Mouse (Mus musculus) NIH3T3 (cell line): ENCODE data around the gene Trak1.

Experiments used
- DNase-seq: peaks from one replicate; pipeline ENCODE4 v3.0.0-alpha.2; 2012; ENCODE audit warnings: low read depth

Gene Trak1

DNA sequence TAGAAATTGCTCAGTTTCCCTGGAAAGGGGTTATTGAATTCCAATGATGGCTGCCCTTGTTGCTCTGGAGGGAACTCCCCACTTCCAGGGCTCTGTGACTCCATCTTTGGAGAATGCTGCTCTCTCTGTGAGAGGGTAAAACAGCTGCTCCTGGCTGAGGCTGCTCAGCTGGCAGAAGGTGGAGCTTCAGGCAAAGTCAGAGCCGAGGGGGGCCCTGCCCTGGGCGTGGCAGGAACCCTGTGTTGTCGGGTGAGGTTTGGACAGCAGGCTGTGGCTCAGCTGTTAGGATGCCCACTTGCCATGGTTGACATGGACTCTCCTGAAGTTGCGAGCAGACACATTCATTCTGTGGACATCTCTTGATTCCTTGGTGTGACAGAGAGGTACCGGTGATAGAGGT, 49.3 kb downstream of the Trak1 start:
- DNase-seq, result no peak

DNA sequence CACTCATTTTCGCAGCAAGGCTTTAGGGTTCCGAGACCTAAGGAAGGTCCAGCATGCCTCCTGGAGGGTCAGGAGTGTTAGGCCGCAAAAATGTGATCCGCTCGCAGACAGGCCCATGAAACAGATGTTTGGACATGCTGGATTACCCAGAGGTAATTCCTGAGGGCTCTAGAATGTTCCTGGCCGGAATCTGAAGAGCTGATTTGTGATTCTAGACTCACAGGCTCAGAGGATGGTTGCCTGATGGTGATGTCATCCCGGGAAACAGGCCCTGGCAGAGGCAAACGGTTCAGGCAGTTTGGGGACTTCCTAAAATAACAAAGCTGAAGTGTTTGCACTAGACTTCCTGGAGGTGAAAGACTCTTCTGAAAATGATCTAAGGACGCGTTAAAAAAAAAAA, 50.7 kb downstream of the Trak1 start:
- DNase-seq, result peak; percentile 64

DNA sequence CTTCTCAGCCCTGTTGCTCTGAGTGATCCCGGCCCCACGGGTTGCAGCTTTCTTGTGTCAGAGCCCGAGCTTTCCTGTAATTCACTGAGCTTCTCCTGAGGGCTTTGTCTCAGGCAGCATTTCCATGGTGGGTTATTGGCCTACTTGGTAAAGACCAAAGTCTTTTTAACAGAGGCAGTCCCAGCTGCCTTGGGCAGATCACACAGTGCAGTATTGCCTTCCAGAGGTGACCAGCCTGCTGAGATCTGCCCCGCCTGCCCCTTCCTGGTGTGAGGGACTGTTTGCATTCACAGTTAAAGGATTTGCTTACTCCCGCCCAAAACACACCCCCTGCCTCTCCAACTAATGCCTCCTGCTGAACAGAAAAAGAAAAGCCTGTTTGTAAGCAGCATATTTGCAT, 51.2 kb downstream of the Trak1 start:
- DNase-seq, result no peak

DNA sequence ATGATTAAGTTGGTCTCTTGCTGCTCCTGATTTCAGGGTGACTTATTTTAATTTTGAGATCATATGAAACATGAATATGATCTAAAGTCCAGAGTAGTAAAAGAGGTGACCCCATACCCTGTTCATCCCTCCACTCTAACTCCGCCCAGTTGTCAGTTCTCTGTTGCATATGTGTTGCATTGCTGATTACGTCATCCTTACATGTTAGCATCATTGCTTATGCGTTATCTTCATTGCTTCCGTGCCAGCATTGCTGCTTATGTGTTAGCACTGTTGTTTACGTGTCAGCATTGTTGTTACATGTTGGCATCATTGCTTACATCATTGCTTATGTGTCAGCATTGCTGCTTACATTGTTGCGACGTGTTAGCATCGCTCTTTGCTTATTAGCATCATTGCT, 51.8 kb downstream of the Trak1 start:
- no peak for DNase-seq

DNA sequence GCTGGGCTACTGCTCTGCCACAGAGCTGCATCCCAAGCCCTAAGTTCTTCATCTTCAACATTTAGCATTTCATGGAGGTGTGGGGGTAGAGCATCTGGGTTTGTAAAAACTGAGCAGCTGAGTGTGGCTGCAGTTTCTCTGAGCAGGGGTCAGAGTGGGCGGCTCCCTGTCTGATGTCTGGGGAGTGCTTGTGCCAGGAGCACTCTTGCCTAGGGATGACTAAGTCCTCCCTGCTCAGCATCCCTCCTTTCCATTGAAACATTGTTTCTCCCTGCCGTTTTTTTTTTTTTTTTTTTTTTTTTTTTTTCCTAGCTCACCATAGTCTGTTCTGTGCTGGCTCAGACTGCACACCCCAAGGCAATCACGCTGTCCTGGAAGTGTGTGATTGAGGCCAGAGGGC, 53.3 kb downstream of the Trak1 start:
- peak; percentile 68 for DNase-seq

DNA sequence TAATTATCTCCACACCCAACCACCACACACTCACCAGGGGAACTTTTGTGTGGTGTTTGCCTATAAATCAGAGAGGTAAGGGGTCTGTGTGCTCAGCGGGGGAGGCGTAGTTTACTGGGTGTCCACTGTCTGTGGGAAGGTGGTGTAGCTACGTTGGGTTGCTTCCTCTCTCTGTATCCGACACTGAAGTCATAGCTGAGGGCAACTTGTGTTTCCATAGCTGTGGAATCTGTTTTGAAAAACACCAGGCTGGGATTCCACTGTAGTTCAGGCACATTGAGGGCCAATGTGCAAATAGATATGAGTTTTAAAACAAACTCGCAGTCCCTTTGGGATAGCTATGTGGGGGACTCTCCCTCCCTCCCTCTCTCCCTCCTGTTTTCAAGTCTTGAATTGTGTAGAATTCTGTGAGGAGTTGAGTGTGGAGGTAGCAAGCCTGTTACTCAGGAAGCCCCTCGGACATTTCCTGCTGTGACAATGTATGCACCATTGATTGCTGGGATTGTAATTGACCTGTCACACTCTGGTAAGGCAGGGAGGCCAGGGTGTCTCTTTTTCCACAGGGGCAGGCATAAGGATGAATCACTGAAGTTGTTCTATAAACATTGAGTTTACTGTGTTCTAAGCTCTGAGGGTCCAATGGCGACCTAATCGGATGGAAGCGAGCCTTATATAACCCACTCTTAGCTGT, 54.2 kb downstream of the Trak1 start:
- no peak for DNase-seq

DNA sequence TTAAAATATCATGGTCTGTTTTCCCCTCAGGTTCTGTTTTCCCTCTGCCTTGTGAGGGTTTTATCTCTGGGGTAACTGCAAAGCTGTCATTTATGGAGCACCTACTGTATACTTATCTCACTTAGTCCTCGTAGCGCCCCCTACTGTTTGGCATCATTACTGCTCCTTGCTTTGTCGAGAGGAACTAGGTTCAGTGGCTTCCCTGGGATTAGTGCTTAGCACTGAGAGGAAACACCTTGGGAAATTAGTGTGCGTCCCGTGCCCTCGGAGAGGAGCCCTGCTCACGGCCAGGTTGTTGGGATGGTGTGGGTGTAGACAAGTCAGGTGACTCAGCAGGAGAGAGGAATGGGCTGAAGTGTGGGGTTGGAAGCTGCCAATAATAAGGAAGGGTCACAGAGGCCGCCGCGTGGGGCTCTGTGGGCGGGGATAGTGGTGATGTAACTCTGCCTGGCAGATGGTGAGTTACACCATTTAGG, 54.9 kb downstream of the Trak1 start:
- DNase-seq, result peak; percentile 74

DNA sequence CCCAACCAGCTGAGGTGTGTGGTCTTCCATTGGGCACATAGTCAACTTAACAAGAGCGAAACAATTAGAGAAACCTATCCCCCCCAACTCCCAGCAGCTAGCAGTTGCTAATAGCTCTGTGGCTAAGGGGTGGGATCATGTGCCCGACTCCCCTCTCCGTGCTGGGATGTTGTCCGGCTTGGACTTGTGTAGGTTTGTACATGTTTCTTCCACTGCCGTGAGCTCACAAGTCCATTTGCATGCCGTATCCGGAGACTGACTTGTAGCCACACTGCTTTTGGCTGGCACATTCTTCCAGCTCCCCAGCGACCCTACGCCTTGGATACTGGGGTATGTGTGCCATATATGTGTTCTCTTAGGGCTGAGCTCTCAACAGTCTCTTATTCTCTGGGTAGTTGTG, 55.4 kb downstream of the Trak1 start:
- DNase-seq, result no peak

DNA sequence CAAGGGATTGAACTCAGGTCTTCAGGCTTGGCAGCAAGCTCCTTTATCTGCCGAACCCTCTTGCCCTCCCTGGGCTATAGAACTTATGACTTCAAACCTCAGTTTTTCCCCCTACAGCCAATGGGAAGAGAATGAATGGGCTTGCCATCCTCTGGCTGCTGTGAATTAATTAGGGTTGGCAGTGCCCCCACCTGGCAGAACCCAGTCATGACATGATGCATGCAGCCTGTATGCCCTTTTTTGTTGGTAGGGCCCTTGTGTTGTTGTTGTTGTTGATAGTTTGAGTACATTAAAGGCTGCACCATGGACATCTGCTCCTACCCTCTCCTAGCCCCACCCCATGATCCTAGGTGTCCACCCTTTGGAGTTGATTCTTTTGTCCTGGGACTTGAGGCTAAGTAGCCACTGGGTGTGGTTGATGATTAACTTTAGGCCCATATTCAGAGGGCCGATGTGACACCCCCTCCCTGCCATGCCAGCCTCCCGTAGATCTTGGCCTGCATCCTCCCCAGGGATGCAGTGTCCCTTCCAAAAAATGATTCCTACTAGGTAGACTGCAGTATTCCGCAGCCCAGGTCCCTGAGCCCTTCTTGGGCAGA, 57.6 kb downstream of the Trak1 start:
- DNase-seq, result peak; percentile 56

DNA sequence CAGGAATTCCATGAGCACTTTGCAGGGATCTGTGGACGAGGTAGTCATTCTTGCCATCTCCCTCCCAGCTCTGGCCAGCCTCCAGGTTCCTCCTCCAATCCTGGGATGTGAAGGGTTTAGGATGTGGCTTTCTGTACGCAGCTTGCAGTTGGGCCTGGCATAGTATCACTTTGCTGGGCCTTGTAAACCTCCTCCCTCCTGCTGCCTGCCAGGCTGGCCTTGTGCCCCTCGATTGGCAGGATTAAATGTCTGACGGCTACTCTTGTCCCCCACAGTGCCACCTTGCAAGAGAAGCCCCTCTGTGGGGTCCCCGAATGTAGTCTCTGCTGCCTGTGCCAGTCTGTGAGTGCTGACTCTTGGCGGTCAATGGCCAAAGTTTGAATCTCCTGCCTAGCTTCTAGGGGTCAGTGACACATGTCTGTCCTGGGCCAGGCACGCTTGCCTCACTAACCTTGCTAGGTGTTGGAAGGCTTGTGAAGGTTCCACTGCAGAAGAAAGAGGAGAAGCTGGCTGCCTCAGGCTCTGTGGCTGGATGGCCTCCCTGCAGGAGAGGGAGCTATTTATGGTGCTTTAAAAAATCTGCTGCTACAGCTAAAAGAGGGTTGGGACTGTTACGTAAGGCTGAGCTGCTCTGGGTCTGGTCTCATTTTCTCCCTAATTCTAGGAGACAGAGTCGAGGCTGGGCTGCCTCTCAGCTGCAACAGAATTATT, 58.3 kb downstream of the Trak1 start:
- peak; percentile 85 for DNase-seq

DNA sequence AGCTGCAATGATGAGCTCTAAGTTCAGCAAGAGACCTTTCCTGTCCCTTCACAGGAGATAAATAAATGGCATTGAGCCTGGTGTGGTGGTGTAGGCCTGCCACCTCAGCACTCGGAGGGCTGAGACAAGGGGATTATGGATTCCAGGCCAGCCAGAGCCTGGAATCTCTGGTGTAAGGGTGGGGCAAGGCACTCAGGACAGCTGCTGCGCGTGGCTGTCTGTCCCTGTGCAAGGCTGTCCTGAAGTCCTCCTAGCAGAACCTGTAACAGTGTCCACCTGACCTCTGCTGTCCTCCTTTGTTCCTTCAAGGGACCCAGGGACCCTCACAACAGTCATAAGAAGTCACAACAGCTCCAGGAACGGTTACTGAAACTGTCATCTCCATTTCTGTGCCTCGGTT, 59.8 kb downstream of the Trak1 start:
- no peak for DNase-seq

DNA sequence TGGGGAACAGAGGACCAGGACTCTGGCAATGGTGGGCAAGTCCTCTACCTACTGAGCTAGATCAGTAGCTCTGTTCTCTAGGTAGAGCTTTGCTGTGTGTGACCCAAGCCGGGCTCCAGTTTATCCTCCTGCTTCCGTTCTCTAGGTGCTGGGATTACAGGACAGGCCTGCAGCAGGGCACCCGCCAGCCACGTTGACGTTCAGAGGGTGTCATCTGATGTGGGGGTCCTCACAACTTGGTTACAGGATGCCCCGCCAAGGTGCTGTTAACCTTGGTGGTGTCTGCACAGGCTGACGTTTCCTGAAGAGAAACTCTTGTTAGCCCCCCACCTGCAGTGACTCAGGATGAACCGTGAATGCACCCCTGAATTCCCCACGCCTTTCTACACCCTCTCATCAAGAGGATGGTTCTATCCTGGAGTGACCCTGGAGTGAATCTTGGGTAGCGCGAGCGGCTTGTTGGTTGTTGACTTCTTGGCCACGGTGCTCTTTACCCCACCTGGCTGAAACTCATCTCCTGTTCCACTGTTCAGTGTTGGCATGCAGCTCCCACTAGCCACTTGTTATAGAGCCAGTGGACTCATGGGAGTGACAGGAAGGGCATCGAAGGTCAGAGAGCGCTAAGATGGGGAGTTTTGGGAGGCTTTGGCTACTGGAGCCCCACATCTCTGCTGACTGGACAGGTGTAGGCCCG, 60.4 kb downstream of the Trak1 start:
- DNase-seq, result no peak

DNA sequence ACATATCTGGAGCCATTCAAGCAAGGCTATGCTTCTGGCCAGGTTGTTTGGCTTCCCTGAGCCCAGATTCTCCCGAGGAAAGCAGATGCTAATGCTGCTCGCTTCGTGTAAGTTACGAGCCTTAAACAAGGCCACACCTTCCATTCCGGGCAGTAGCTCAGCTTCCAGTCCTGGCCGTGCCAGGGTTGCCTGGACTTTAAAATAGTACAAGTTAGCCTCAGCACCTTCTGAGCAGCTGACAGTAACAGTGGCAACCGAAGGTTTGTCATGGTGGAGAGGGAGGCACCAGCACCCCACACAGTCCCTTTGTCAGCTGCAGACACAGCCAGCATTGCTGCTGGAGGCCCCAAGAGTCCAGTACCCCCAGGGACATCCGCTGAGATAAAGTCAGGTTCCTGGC, 61.1 kb downstream of the Trak1 start:
- no peak for DNase-seq

DNA sequence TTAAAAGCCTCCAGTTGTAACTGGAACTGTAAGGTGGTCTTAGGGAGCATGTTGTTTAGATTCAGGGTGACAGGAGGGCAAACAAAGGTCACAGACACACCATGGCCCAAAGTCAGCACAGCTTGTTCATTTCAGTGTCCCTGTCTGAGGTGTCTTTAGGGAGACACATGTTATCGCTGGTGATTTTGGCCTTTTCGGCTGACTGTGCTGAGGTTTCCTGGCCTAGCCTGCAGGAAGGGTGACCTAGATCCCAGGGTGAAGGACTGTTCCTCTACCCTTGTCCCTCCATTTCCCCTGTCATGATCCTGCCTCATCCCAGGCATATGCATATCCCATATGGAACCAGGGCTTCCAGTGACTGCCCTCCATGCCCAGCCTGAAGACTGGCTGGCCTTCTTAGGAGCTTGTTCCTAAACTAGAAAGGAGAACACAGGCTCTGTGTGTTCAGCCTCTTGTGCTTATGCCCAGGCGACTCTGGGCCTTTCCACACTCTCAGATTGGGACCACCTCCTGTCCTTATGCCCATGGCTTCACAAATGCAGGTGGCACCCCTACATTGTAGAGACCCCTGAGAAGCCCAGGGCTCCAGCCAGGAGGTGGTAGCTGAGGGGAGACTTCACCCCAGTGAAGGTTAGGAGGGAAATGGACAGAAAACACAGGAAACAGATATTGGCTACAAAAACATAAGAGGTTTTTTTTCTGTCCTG, 62.1 kb downstream of the Trak1 start:
- DNase-seq, result no peak

DNA sequence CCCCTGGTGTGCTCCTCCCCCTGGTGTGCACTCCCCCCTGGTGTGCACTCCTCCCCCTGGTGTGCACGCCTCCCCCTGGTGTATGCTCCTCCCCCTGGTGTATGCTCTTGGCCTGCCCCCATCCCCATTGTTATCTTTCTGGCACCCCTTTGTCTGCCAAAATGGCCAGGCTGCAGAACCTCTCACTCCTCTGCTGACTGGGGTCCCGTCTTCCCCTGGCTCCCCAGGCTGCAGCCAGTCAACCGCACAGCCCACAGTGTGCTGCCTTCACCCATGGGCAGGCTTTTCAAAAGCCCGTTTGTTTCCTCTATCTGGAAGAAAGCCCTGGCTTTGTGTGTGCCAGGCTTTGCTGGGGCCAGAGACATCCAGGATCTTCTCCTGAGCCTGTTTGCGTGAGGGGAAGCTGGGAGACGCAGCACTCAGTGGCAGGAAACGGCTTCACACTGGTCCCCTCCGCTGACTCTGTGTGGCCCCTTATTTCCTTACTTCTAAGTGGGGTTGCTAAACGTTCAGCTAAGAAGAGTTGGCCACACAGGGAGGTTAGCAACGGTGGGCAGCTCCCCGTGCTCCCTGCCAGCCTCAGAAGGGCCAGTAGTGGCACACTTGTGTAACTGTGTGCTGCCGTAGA, 63.1 kb downstream of the Trak1 start:
- DNase-seq, result no peak

DNA sequence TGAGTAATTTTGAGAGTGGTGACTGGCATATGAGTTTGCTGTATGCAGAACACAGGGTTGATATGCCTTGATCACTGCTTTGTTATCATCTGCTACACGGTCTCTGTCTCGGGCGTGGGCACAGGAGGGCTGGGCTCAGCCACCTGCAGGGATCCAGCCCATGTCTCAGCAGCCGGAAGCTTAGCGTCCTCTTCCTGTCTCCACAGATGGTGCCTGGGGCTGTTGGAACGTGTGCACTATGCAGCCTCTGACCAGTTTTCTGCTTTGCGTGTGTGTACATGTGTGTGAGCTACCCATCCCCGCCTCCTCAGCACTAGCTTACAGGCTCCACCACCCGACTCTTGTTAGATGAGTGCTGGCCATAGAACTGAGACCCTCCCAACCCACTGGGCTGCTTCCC, 63.7 kb downstream of the Trak1 start:
- no peak for DNase-seq

DNA sequence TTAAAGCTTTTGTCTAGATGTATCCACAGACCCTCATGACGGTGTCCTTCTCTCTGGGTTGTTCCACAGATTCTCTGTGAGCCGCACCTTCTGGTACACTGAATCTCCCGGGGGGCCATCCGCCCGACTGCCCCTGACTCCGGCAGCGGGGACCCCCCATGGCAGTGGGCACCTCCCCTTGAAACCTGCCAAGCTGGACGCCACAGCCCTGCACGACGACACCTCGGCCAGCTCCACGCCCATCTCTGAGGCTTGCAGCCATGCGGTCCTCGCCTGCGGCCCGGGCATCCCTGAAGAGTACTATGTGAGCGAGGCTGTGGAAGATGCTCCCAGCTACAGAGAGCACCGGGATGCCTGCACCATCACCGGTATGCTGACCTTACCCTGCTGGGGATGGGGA, 66.6 kb downstream of the Trak1 start:
- DNase-seq, result no peak

DNA sequence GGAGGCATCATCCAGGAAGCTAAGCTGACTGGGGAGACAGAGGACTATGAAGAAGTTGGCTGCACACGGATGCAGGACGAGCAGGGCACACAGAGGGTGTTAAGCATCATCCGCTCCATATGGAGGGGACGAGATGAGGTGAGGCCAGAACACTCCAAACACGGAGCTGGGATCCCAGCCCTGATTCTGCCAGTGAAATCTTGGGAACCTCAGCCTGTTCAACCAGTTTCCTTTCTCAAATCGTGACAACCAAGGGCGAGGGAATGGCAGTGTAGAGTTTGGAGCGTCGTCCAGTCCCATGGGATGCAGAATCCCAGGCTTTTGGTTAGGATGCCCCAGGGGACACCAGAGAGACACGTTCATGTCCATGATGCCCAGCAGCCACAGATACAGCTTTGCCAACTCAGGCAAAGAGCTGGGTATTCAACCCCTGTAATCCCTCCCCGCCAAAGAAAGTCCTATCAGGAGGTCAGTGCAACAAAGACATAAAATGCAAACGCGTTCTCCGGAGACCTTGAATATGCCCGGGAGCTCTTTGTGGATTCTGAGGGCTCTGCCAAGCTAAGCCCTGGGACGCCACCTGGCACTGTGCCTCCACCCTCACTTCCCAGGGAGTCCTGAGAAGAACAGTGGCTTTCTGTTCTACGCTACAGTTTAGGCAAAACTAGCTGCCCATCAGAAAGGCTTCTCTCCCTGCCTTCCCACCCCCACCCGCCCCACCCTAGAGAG, 69.0 kb downstream of the Trak1 start:
- no peak for DNase-seq

DNA sequence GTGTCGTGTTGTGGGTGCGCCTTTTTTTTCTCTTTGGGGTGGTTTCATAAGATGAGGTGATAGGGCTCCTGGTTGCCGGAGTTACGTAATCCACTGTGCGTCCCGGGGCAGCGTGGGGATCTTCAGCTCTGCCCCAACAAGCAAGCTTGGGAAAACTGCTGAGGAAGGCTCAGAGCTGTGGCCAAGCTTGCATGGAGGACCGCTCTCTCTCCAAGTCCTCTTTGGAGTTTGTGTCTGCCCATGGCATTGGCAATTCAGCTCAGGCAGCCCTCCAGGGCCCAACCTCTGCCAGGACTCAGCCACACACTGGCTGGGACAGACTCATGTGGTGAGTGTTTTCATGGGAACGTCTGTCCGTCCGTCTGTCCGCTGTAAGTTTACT, 69.6 kb downstream of the Trak1 start:
- no peak for DNase-seq

DNA sequence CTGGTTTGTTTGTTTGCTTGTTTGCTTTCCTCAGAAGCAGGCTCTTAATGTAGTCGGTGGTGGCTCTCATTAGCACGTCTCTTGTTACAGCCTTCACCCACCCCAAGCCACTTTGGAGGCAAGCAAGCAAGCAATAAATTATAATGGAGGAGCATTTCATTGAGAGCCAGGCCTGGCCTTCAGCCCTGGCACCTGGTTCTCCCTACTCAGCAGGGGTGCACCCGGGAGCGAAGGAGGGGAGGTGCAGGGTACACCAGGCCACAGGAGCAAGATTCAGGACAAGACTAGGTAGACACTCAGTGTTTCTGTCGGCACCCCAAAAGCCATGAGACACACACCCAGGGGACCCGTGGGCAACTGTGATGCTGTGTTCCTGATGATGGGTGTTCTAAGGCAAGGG, 72.3 kb downstream of the Trak1 start:
- no peak for DNase-seq

DNA sequence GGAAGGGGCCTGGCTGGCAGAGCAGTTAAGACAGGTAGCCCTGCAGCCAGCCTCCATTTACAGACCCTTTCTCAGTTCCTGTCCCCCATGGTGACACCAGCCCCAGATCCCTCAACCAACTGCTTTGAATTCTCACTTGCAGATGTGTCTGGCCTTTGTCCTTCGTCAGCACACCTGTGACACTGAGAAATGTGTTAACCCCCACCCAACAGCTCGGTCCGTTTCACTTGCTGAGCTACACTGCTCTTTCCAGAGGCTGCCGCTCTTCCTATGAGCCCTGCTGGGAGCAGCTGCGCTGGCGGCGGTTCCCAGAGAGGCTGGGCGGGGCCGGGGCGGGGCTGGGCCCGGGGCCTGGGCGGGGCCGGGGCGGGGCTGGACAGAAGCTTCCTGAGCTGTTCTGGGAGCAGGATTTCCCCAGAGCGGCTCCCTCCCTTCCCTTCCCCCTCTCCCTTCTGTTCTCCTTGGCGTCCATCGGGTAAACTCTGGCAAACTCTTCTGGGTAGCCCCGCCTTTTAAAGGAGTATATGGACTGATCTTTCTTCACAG, 74.1 kb downstream of the Trak1 start:
- peak; percentile 94 for DNase-seq
